Mouse (Mus musculus): Measurements from ENCODE around the gene Lyrm1. TPM values are rescaled to one million over a fixed set of nuclear protein-coding genes. Genes with fewer than 3 reads are reported as not detected.
A peak's percentile ranks its signal among the peaks of the same experiment; 100 is the strongest.

Lyrm1 gene
- polyA plus RNA-seq, 1 experiment from 2014 or later, result 10.3 TPM

DNA sequence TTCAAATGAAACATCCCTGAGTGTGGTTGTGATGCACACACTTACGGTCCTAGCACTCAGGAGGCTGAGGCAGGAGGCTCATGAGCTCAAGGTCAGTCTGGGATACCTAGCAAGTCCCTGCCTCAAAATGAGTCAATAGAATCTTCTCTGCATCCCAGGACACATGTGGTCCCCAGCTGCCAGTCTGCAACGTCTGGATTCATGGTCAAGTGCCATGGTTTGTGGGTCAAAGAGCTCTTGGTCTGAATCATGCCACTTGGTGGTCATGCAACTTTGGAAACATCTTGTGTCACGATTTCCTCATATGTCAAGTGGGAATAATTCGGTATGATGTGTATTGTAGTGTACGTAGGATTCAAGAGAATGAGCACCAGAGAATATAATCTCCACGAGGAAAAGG is 64.9 kb downstream of the Lyrm1 start:
- H3K27me3 ChIP-seq, result no peaks in the 10 kb centered on the region
- ChIA-PET CTCF (interaction anchor here (0.6 to 1.4 kb wide), 2 partner anchors 10 to 238 kb away, joined by 3 read pairs; no protein-coding TSS in a partner anchor), POLR2A (no interaction called here)
- ATAC-seq, result no peak
- no peak for DNase-seq (ENCODE audit: low read depth, low spot score)
- no peak for TF ChIP-seq CTCF (IDR thresholded peaks at IDR 0.05)
- in situ Hi-C loops (cut with MboI; ENCODE audit: low pct_unique_long_range_greater_than_20kb), result no loop called here

- POLR2A ChIA-PET, result no interaction called here
- no peak for TF ChIP-seq CTCF (IDR thresholded peaks at IDR 0.05)
- in situ Hi-C loops (cut with MboI; ENCODE audit: low pct_unique_long_range_greater_than_20kb), result no loop called here
- CTCF ChIA-PET, result no interaction called here
- DNase-seq (ENCODE audit: low read depth, low spot score) (peak; percentile 57), ATAC-seq (no peak)
- no peaks in the 10 kb centered on the region for H3K27me3 ChIP-seq
Measured at GRCm38 (mm10) chr7:119961107-119961506, 65.4 kb downstream of the Lyrm1 start.

- no peak for TF ChIP-seq CTCF (IDR thresholded peaks at IDR 0.05)
- in situ Hi-C loops (cut with MboI; ENCODE audit: low pct_unique_long_range_greater_than_20kb), result no loop called here
- POLR2A ChIA-PET, result no interaction called here
- ATAC-seq, result no peak
- CTCF ChIA-PET, result interaction anchor here (1.2 kb wide), 1 partner anchor 25 kb away, joined by 3 read pairs; no protein-coding TSS in a partner anchor
- DNase-seq (ENCODE audit: low read depth, low spot score), result no peak
- H3K27me3 ChIP-seq, result no peaks in the 10 kb centered on the region
Measured at GRCm38 (mm10) chr7:119965205-119965604, 69.5 kb downstream of the Lyrm1 start.

GRCm38 (mm10) chr7:119965651-119966395 is 70.2 kb downstream of the Lyrm1 start:
- in situ Hi-C loops (cut with MboI; ENCODE audit: low pct_unique_long_range_greater_than_20kb), result no loop called here
- CTCF ChIA-PET, result interaction anchor here (1.2 kb wide), 1 partner anchor 24 kb away, joined by 3 read pairs; no protein-coding TSS in a partner anchor
- DNase-seq (ENCODE audit: low read depth, low spot score) (no peak), ATAC-seq (no peak)
- POLR2A ChIA-PET, result no interaction called here
- TF ChIP-seq CTCF (IDR thresholded peaks at IDR 0.05), result no peak
- H3K27me3 ChIP-seq, result no peaks in the 10 kb centered on the region

GRCm38 (mm10) chr7:119969320-119969719 is 73.7 kb downstream of the Lyrm1 start:
- ChIA-PET POLR2A (no interaction called here), CTCF (no interaction called here)
- DNase-seq (ENCODE audit: low read depth, low spot score), result no peak
- no peak for TF ChIP-seq CTCF (IDR thresholded peaks at IDR 0.05)
- no peaks in the 10 kb centered on the region for H3K27me3 ChIP-seq
- in situ Hi-C loops (cut with MboI; ENCODE audit: low pct_unique_long_range_greater_than_20kb), result no loop called here
- ATAC-seq, result no peak

DNA sequence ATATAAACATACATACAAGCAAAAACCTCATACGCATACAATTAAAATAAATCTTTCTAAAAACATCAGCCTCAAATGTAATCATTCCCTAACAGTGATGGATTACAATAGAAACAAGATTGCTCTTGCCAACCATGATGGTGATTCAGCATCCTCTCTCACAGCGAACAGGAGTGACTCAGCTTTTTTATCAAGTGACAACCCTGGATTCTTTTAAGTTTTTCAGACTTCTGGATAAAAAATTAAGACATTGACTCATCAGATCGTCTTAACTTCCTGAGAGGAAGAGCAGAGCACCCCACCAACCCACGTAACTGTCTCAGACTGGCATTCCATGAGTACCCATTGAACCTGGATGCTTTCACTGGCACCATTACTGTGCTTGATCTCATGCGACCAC is 78.6 kb downstream of the Lyrm1 start:
- ATAC-seq, result no peak
- no peak for DNase-seq (ENCODE audit: low read depth, low spot score)
- H3K27me3 ChIP-seq, result no peaks in the 10 kb centered on the region
- no peak for TF ChIP-seq CTCF (IDR thresholded peaks at IDR 0.05)
- CTCF ChIA-PET, result no interaction called here
- POLR2A ChIA-PET, result no interaction called here
- in situ Hi-C loops (cut with MboI; ENCODE audit: low pct_unique_long_range_greater_than_20kb), result no loop called here

DNA sequence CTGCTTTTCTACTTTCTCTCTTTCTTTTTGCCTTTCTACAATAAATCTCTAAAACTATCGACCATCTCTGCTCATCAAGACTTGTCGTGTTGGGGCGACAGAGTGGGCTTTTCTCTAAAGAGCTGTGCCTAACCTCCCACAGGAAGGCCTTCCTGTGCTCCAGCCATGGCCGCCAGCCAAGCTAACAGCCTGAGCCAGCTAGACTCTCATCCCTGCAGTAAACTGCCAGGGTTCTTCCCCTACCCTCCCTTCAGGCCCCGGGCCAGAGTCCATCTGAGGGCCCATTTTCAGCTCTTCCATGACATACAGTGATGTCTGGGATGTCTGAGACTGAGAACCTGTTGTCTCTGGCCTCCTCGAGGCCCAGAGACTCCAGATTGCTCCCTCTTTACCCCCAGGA is 80.6 kb downstream of the Lyrm1 start:
- ATAC-seq, result no peak
- no peaks in the 10 kb centered on the region for H3K27me3 ChIP-seq
- DNase-seq (ENCODE audit: low read depth, low spot score), result no peak
- ChIA-PET POLR2A (no interaction called here), CTCF (no interaction called here)
- in situ Hi-C loops (cut with MboI; ENCODE audit: low pct_unique_long_range_greater_than_20kb), result no loop called here
- TF ChIP-seq CTCF (IDR thresholded peaks at IDR 0.05), result no peak

DNA sequence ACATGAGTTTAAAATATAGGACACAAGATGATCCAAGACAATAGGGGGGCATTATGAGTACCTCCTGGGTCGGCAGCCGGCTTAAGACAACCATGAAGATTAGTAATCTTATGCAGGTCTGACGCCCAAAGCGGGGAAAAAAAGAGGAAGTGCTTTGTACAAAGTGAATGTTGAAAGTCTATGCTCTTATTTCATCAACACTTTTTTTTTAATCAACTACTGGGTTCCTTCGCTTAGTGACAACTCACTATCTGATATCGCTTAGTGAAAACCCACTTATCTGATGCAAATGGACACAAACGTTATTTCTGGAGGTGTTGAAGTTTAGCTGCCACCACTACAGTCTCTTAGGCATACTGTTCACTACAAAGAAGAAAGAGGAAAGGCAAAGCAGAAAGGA is 81.9 kb downstream of the Lyrm1 start:
- in situ Hi-C loops (cut with MboI; ENCODE audit: low pct_unique_long_range_greater_than_20kb), result no loop called here
- ATAC-seq (no peak), DNase-seq (ENCODE audit: low read depth, low spot score) (no peak)
- POLR2A ChIA-PET, result no interaction called here
- no peaks in the 10 kb centered on the region for H3K27me3 ChIP-seq
- TF ChIP-seq CTCF (IDR thresholded peaks at IDR 0.05), result no peak
- CTCF ChIA-PET, result no interaction called here

- no peak for DNase-seq (ENCODE audit: low read depth, low spot score)
- POLR2A ChIA-PET, result no interaction called here
- in situ Hi-C loops (cut with MboI; ENCODE audit: low pct_unique_long_range_greater_than_20kb), result no loop called here
- CTCF ChIA-PET, result no interaction called here
- ATAC-seq, result no peak
- TF ChIP-seq CTCF (IDR thresholded peaks at IDR 0.05), result no peak
- no peaks in the 10 kb centered on the region for H3K27me3 ChIP-seq
Measured at GRCm38 (mm10) chr7:119978576-119978975, 82.9 kb downstream of the Lyrm1 start.

- ChIA-PET CTCF (no interaction called here), POLR2A (interaction anchor here (1.1 kb wide), 1 partner anchor 10 kb away, joined by 3 read pairs; no protein-coding TSS in a partner anchor)
- no peaks in the 10 kb centered on the region for H3K27me3 ChIP-seq
- no peak for DNase-seq (ENCODE audit: low read depth, low spot score)
- in situ Hi-C loops (cut with MboI; ENCODE audit: low pct_unique_long_range_greater_than_20kb), result no loop called here
- no peak for ATAC-seq
- TF ChIP-seq CTCF (IDR thresholded peaks at IDR 0.05), result no peak
Measured at GRCm38 (mm10) chr7:119980170-119980569, 84.5 kb downstream of the Lyrm1 start.

GRCm38 (mm10) chr7:119985279-119985912 is 89.7 kb downstream of the Lyrm1 start:
- TF ChIP-seq CTCF (IDR thresholded peaks at IDR 0.05), result no peak
- no peaks in the 10 kb centered on the region for H3K27me3 ChIP-seq
- ChIA-PET CTCF (no interaction called here), POLR2A (no interaction called here)
- DNase-seq (ENCODE audit: low read depth, low spot score) (no peak), ATAC-seq (no peak)
- in situ Hi-C loops (cut with MboI; ENCODE audit: low pct_unique_long_range_greater_than_20kb), result no loop called here
